Mouse (Mus musculus) hindbrain, embryonic 12.5 days (tissue): ENCODE results near the gene Rab25. TPM values are rescaled to one million over a fixed set of nuclear protein-coding genes. Genes with fewer than 3 reads are reported as not detected.

ENCODE experiments used
- ATAC-seq: fragments of 200-750 bp; cut with Nextera tagmentation; 2 replicates; pipeline ENCODE4 v1.8.0; 2017; ENCODE audit warnings: moderate TSS enrichment; ENCODE audit not compliant: low FRiP score
- H3K27ac ChIP-seq: fragments of 300-500 bp; sonication (generic); 2 replicates; pipeline ENCODE4 v1.5.1; 2016; ENCODE audit warnings: mild to moderate bottlenecking
- H3K27me3 ChIP-seq: fragments of 300-500 bp; sonication (generic); 2 replicates; pipeline ENCODE4 v1.6.1; 2016; ENCODE audit warnings: mild to moderate bottlenecking
- H3K36me3 ChIP-seq: fragments of 300-500 bp; sonication (generic); 2 replicates; pipeline ENCODE4 v1.6.1; 2016; ENCODE audit warnings: mild to moderate bottlenecking
- H3K4me1 ChIP-seq: fragments of 300-500 bp; sonication (generic); 2 replicates; pipeline ENCODE4 v1.6.1; 2016
- H3K4me2 ChIP-seq: fragments of 300-500 bp; sonication (generic); replicated peaks from 2 replicates; pipeline ENCODE4 v1.6.1; 2016; ENCODE audit warnings: mild to moderate bottlenecking
- H3K4me3 ChIP-seq: fragments of 300-500 bp; sonication (generic); 2 replicates; pipeline ENCODE4 v1.5.1; 2016; ENCODE audit warnings: mild to moderate bottlenecking
- H3K9ac ChIP-seq: fragments of 300-500 bp; sonication (generic); 2 replicates; pipeline ENCODE4 v1.6.1; 2016; ENCODE audit warnings: mild to moderate bottlenecking, moderate library complexity
- H3K9me3 ChIP-seq: fragments of 300-500 bp; sonication (generic); replicated peaks from 2 replicates; pipeline ENCODE4 v1.6.1; 2016; ENCODE audit warnings: mild to moderate bottlenecking
- WGBS: fragments of 180-500 bp; shearing (Covaris S2); methylation state at CpG from one replicate; pipeline ENCODE4 v1.1.7; 2016; 5-methylcytosine and 5-hydroxymethylcytosine counted together
- polyA plus RNA-seq: library from polyadenylated mRNA; unstranded; fragments of >200 nt; fragmentation: Nextera tagmentation; extraction: Ambion mirVana; gene quantifications from 2 replicates; pipeline ENCODE4 v1.2.1, GENCODE M21; 2016

Rab25 gene
- polyA plus RNA-seq, 1 experiment from 2014 or later: 2.4 TPM

GRCm38 (mm10) chr3:88537146-88537545 is 11.0 kb downstream of the Rab25 start:
- Histone ChIP-seq H3K4me1 (peaks cover 69% of the 10 kb centered on the region), H3K9ac (peak overlapping the region; percentile 99), H3K4me2 (peak overlapping the region; percentile 95), H3K27me3 (no peaks in the 10 kb centered on the region), H3K27ac (peak overlapping the region; percentile 66), H3K4me3 (peak overlapping the region; percentile 94), H3K36me3 (peaks cover 48% of the 10 kb centered on the region), H3K9me3 (no peaks in the 10 kb centered on the region)
- no peak for ATAC-seq
- WGBS: 63% methylated on average over 6 of the region's 6 CpGs

GRCm38 (mm10) chr3:88536103-88536930 is 11.8 kb downstream of the Rab25 start:
- Histone ChIP-seq H3K4me3 (peak overlapping the region; percentile 94), H3K27ac (peak overlapping the region; percentile 66), H3K4me1 (peaks cover 67% of the 10 kb centered on the region), H3K9me3 (no peaks in the 10 kb centered on the region), H3K36me3 (peaks cover 48% of the 10 kb centered on the region), H3K4me2 (peak overlapping the region; percentile 95), H3K9ac (peak overlapping the region; percentile 99), H3K27me3 (no peaks in the 10 kb centered on the region)
- ATAC-seq: no peak
- whole genome bisulfite sequencing: 6% methylated on average over 62 of the region's 64 CpGs

GRCm38 (mm10) chr3:88535527-88535926 is 12.6 kb downstream of the Rab25 start:
- Histone ChIP-seq H3K4me1 (peaks cover 62% of the 10 kb centered on the region), H3K9me3 (no peaks in the 10 kb centered on the region), H3K4me3 (peak overlapping the region; percentile 94), H3K36me3 (peaks cover 44% of the 10 kb centered on the region), H3K9ac (peak overlapping the region; percentile 99), H3K27ac (peak overlapping the region; percentile 99), H3K4me2 (peak overlapping the region; percentile 95), H3K27me3 (no peaks in the 10 kb centered on the region)
- WGBS: 37% methylated on average over 4 of the region's 4 CpGs
- no peak for ATAC-seq

- H3K36me3 ChIP-seq: peaks cover 39% of the 10 kb centered on the region
- H3K27ac ChIP-seq: peak overlapping the region; percentile 99
Measured at GRCm38 (mm10) chr3:88535005-88535404, 13.1 kb downstream of the Rab25 start.

GRCm38 (mm10) chr3:88533706-88534105 is 14.4 kb downstream of the Rab25 start:
- Histone ChIP-seq H3K27ac (peak overlapping the region; percentile 99), H3K4me1 (peaks cover 66% of the 10 kb centered on the region), H3K4me3 (peak overlapping the region; percentile 94), H3K27me3 (no peaks in the 10 kb centered on the region), H3K36me3 (peaks cover 34% of the 10 kb centered on the region), H3K9ac (peak overlapping the region; percentile 99), H3K9me3 (no peaks in the 10 kb centered on the region), H3K4me2 (peak overlapping the region; percentile 95)
- no peak for ATAC-seq
- 2% methylated on average over 3 of the region's 5 CpGs for WGBS

More at GRCm38 (mm10) chr3:88535005-88535404, 13.1 kb downstream of the Rab25 start:
- Histone ChIP-seq H3K27me3 (no peaks in the 10 kb centered on the region), H3K4me3 (peak overlapping the region; percentile 94), H3K4me2 (peak overlapping the region; percentile 95), H3K4me1 (peaks cover 62% of the 10 kb centered on the region), H3K9me3 (no peaks in the 10 kb centered on the region), H3K9ac (peak overlapping the region; percentile 99)
- 4% methylated on average over 3 of the region's 3 CpGs for WGBS
- ATAC-seq: no peak

GRCm38 (mm10) chr3:88532689-88533511 is 15.2 kb downstream of the Rab25 start:
- H3K27ac ChIP-seq: peak overlapping the region; percentile 99
- H3K9me3 ChIP-seq: no peaks in the 10 kb centered on the region
- H3K4me2 ChIP-seq: peak overlapping the region; percentile 95
- peak; percentile 23 for ATAC-seq
- peaks cover 25% of the 10 kb centered on the region for H3K36me3 ChIP-seq
- H3K4me3 ChIP-seq: peak overlapping the region; percentile 94
- WGBS: under 1% methylated on average over 40 of the region's 40 CpGs
- no peaks in the 10 kb centered on the region for H3K27me3 ChIP-seq
- H3K9ac ChIP-seq: peak overlapping the region; percentile 99
- peaks cover 65% of the 10 kb centered on the region for H3K4me1 ChIP-seq

- peaks cover 19% of the 10 kb centered on the region for H3K36me3 ChIP-seq
- no peaks in the 10 kb centered on the region for H3K9me3 ChIP-seq
- peaks cover 65% of the 10 kb centered on the region for H3K4me1 ChIP-seq
- no peak for ATAC-seq
- WGBS: 2% methylated on average over 28 of the region's 31 CpGs
- H3K4me3 ChIP-seq: peak within 1 kb of the TSS; percentile 94
- H3K27me3 ChIP-seq: no peaks in the 10 kb centered on the region
- H3K9ac ChIP-seq: peak within 1 kb of the TSS; percentile 99
- H3K4me2 ChIP-seq: peak within 1 kb of the TSS; percentile 95
- peak within 1 kb of the TSS; percentile 99 for H3K27ac ChIP-seq
Measured at GRCm38 (mm10) chr3:88532299-88532674, 15.8 kb downstream of the Rab25 start, which contains the start of gene Mex3a. Gene Mex3a (plus strand): TSS chr3:88532395.

- Histone ChIP-seq H3K4me2 (peak overlapping the region; percentile 93), H3K27ac (peak overlapping the region; percentile 99), H3K4me3 (peak overlapping the region; percentile 94), H3K27me3 (no peaks in the 10 kb centered on the region), H3K36me3 (peaks cover 13% of the 10 kb centered on the region), H3K4me1 (peaks cover 64% of the 10 kb centered on the region), H3K9me3 (no peaks in the 10 kb centered on the region), H3K9ac (peak overlapping the region; percentile 99)
- peak; percentile 86 for ATAC-seq
- under 1% methylated on average over 63 of the region's 63 CpGs for WGBS
Measured at GRCm38 (mm10) chr3:88531348-88532298, 16.5 kb downstream of the Rab25 start.

- H3K4me3 ChIP-seq: peak overlapping the region; percentile 94
- H3K27me3 ChIP-seq: no peaks in the 10 kb centered on the region
- 0 out of 2 replicates have a peak, but pooled peaks cover 1% of the 10 kb centered on the region for H3K36me3 ChIP-seq
- ATAC-seq: no peak
- whole genome bisulfite sequencing: 6% methylated on average over 11 of the region's 11 CpGs
- H3K4me1 ChIP-seq: peaks cover 61% of the 10 kb centered on the region
- peak overlapping the region; percentile 99 for H3K27ac ChIP-seq
- H3K9me3 ChIP-seq: no peaks in the 10 kb centered on the region
- H3K4me2 ChIP-seq: peak overlapping the region; percentile 93
- H3K9ac ChIP-seq: peak overlapping the region; percentile 99
Measured at GRCm38 (mm10) chr3:88530082-88530864, 17.8 kb downstream of the Rab25 start.

GRCm38 (mm10) chr3:88529204-88530000 is 18.7 kb downstream of the Rab25 start:
- WGBS: 23% methylated on average over 7 of the region's 7 CpGs
- ATAC-seq: no peak
- Histone ChIP-seq H3K4me1 (peaks cover 52% of the 10 kb centered on the region), H3K9me3 (no peaks in the 10 kb centered on the region), H3K4me3 (peak overlapping the region; percentile 94), H3K27ac (peak overlapping the region; percentile 99), H3K9ac (peak overlapping the region; percentile 99), H3K27me3 (no peaks in the 10 kb centered on the region), H3K36me3 (peaks cover 9% of the 10 kb centered on the region; the same call in 1 of the 2 replicates), H3K4me2 (peak overlapping the region; percentile 93)
